Mouse (Mus musculus): ENCODE measurements at regions not wholly inside any gene's neighbourhood (a gene's known extent, or its start where the extent isn't known, plus 50 kb on each side); places are given as distances from the start of the nearest gene placed in this dataset.

DNA sequence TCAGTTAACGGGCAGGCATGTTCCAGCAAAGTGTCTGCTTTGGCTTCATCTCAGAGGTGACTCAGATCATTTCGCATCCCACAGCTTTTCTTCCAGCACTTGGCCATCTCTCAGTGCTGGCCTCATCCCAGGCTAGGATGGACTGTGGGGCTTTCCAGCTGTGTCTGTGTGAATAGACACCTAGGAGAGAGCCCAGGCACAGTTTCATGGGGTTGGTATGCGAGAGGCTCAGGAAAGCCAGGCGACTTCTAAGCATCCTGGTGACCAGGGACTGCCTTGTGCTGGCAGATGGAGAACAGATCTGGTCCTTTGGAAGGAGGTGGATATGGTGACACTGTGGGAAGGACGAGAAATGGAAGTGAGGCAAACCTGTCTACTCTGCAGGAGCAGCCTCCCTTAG lies 182.9 kb downstream of the Cd83 start:
- no peak for DNase-seq (ENCODE audit: low spot score)

DNA sequence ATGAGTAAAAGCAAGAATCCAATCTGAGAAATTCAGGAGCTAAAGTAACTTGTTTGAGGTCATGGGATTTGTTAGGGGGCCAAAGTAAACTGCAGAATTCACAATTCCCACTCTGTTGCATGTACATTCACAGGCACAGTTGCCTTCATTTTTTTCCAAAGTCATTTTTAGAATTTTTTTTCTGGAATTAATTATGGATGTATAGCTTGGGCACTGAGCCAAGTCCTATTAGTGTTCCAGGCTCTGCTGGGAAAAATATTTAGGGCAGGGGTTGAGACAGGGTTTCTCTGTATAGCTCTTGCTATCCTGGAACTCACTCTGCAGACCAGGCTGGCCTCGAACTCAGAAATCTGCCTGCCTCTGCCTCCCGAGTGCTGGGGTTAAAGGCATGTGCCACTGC lies 188.3 kb downstream of the Cd83 start:
- DNase-seq (ENCODE audit: low spot score), result no peak

- no peak for DNase-seq (ENCODE audit: low spot score)
Measured at GRCm38 (mm10) chr13:43975281-43975680, 190.7 kb downstream of the Cd83 start.

GRCm38 (mm10) chr13:43975801-43976200 lies 191.2 kb downstream of the Cd83 start:
- DNase-seq (ENCODE audit: low spot score), result no peak

GRCm38 (mm10) chr13:43976676-43977075 lies 192.1 kb downstream of the Cd83 start:
- no peak for DNase-seq (ENCODE audit: low spot score)

DNA sequence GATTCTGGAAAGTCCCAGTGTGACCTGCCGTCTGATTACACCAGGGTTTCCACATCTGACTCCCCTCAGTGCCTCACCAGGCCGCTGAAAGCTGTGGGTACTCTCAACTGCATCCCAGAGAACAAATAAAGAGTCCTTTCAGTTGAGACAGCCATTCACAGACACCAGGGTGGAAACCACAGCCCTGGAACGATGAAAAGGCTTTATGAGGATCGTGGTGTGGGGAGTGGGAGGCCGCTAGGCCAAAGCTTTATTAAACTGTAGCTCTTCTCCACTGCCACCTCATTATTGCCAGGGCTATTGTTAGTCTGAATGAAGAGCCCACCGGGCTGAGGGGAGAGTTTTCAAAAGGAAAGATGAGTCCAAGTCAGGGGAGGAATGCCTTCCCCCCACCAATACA lies 202.8 kb downstream of the Cd83 start:
- DNase-seq (ENCODE audit: low spot score), result no peak

DNA sequence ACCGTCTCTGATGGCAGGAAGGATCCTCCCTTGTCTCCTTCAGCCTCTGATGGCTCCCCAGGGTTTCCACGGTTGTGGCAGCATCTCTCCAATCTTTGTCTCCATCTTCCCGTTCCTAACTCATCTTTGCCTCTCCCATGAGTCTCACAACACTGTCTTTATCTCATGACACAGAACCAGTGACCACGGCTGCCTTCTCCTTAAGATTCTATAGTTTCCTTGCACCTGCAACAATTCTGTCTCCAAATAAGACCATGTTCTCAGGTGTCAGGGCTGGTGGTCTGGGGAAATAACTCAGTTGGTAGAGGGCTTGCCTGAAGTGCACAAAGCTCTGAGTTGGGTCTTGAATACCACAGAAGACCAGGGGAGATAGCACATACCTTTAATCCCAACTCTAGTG lies 203.8 kb downstream of the Cd83 start:
- no peak for DNase-seq (ENCODE audit: low spot score)

- no peak for DNase-seq (ENCODE audit: low spot score)
Measured at GRCm38 (mm10) chr13:43990281-43991101, 205.9 kb downstream of the Cd83 start.

GRCm38 (mm10) chr13:43991774-43992173 lies 207.2 kb downstream of the Cd83 start:
- DNase-seq (ENCODE audit: low spot score), result no peak

DNA sequence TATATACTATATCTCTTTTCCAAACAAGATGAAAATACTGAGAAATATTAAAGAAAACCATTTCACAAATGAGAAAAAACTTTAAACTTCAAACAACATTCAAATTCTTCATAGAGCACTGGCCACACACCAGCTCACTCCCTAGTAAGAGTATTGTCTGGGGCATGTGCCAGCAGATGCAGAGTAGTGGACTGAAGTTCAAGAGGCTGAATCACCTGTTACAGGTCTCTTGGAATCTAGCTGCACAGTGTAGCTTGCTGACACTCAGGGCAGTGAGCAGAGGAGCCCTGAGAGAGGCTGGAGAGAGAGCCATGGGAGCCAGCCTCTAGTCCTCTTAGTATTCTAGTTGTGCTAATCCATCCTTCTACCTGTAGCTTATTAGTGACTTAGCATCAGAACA lies 208.4 kb downstream of the Cd83 start:
- DNase-seq (ENCODE audit: low spot score), result no peak

DNA sequence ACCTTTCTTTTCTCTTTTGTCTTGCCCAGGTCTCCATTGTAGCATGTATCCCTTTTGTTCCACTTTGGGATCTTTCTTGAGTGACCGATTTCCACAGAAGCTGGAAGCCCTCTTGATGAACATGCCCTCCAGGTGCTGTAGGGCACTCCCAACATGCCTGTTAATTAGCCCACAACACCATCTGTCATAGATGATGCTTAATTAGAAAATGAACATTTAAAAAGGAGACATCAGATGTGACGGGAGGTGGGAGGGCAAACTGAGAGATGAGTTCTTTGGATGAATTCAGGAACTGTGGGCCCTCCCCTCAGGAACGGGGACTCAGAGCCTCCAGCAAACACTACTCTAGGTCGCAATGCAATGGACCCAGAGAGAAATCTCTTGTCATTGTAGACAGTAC lies 209.8 kb downstream of the Cd83 start:
- no peak for DNase-seq (ENCODE audit: low spot score)

GRCm38 (mm10) chr13:43995623-43996022 lies 211.0 kb downstream of the Cd83 start:
- DNase-seq (ENCODE audit: low spot score), result no peak

GRCm38 (mm10) chr13:44001861-44002545 lies 217.4 kb downstream of the Cd83 start:
- DNase-seq (ENCODE audit: low spot score), result no peak

- DNase-seq (ENCODE audit: low spot score), result no peak
Measured at GRCm38 (mm10) chr13:44012868-44013267, 228.3 kb downstream of the Cd83 start.

GRCm38 (mm10) chr13:44018489-44019303 lies 234.1 kb downstream of the Cd83 start:
- no peak for DNase-seq (ENCODE audit: low spot score)

DNA sequence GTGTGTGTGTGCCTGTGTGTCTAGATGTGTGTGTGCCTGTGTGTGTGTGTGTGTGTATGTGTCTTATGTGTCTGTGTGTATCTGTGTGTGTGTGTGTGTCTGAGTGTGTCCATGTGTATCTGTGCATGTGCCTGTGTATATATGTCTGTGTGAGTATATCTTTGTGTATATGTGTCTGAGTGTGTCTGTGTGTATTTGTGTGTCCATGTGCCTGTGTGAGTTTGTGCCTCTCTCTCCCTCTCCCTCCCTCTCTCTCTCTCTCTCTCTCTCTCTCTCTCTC lies 234.7 kb downstream of the Cd83 start:
- no peak for DNase-seq (ENCODE audit: low spot score)

DNA sequence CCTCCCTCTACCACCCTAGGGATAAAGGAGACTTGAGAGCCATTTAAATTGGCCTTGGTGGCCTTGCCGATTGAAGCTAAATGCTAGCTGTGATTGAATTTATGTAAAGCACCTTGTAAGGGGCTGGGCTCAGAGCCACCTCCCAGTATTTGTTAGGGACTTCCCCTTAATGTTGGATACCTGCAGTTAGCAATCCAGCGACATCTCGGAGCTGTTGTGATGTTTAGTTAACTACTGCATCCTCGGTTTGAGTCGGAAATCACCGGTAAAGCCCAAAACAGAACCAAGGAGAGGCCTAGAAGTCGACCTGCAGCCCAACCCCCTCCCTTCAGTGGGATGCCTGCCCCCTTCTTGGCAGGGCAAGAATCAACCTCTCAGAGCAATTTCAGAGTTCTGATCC lies 236.3 kb downstream of the Cd83 start:
- DNase-seq (ENCODE audit: low spot score), result no peak

GRCm38 (mm10) chr13:44022106-44022505 lies 237.5 kb downstream of the Cd83 start:
- no peak for DNase-seq (ENCODE audit: low spot score)

- no peak for DNase-seq (ENCODE audit: low spot score)
Measured at GRCm38 (mm10) chr13:44024612-44025011, 240.0 kb downstream of the Cd83 start.

DNA sequence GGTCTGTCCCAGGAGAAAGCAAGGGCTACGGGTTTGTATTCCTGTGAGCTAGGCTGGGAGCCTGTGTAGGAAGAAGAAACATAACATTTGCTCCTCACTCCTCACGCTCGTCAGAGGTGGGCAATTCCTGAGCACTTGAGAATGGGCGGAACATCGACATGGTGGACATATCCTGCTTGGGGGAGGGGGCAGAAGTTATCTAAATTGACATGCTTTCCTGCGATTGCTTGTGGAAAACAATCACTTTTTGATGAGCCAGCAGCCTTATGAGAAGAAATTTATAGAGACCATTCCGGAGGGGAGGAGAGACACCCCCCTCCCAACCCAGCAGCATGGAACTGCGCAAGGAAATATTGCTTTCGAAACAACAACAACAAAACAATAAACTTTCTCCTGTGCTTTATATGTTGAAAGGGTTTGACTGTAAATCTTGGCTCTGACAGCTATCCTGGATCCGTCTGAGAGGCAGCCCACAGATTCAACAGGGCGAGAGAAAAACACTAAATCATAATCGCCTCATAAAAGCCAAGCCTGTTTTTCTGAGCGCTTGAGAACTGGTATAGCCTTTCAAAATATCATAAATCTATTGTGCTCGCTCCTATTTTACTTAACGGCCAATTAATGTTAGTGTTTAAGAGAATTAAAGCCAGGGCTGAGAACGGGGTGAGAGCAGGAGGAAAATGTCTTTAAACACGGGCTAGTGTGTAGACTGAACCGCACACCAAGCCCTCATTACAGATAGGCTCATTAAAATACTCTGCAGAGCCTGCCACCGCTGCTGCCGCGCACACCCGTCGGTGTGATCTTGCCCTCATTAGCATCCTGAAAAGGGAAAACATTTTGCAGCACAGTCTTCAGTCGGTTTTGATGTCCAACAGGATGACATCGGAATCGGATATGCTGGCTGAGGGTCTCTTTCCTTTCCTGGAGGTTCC lies 242.0 kb downstream of the Cd83 start:
- no peak for DNase-seq (ENCODE audit: low spot score)

DNA sequence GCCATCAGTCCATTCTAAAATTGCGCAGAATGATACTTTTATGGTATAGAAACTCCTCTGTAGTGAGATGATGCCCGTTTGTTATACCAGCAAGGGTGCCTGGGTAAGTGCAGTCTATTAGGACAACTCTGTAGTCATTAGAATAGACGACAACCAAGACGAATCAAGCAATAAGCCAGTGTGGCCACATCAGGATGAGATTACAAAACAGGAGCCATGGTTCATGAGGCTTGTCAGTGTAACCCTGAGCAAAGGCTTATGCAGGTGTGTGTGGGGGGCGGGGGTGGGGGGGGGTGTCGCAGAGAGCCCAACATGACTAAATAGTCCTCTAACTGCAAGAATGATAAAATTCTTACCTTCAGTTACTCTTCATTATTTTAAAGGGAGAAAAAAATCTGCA lies 243.5 kb downstream of the Cd83 start:
- no peak for DNase-seq (ENCODE audit: low spot score)

GRCm38 (mm10) chr13:44030590-44030989 lies 246.0 kb downstream of the Cd83 start:
- no peak for DNase-seq (ENCODE audit: low spot score)

Data from c-Kit-positive CD71-positive TER-119-positive erythroid progenitor cells, embryonic 14.5 days (primary cell).